Mouse (Mus musculus) cortical plate, adult 2 months (tissue): Measurements from ENCODE around the gene Shmt2.

Experiments
- CTCF ChIP-seq: fragments of 200-500 bp; IDR thresholded peaks from 2 replicates; pipeline ENCODE4 v1.5.1; 2011; ENCODE audit warnings: mild to moderate bottlenecking, control low read depth, low read length; ENCODE audit not compliant: insufficient read depth; ENCODE audit errors: extremely low read depth
- POLR2A ChIP-seq: fragments of 200-500 bp; IDR thresholded peaks from 2 replicates; pipeline ENCODE4 v1.6.1; 2011; ENCODE audit warnings: mild to moderate bottlenecking, low read length, control low read depth; ENCODE audit not compliant: insufficient read depth; ENCODE audit errors: extremely low read depth

GRCm38 (mm10) chr10:127512813-127513212, 9.4 kb downstream of the Shmt2 start:
- peak; percentile 97 for TF ChIP-seq CTCF
- TF ChIP-seq POLR2A = no peak
